ENCODE assay signal across 9 mouse cellular contexts in genomic region chr3:88220842-88221241, GRCm38 (mm10). TPM values are rescaled to one million over a fixed set of nuclear protein-coding genes. Genes with fewer than 3 reads are reported as not detected.
DNase-seq lines count a peak whose midpoint lies in the region; ATAC-seq and TF ChIP-seq lines count a peak whose summit lies in the region.
"Had no signal": no experiment of that assay in that cellular context is flagged by ENCODE, and none has a peak within 500 bp of the region (broad histone marks: within the 10 kb centered on the region; RNA-seq: fewer than 3 reads in every experiment).

No protein-coding gene starts in this region.

- H3K9ac ChIP-seq in hindbrain, embryonic 15.5 days, result peak overlapping the region; percentile 42
- no peak overlapping the region for H3K9ac ChIP-seq in liver, postnatal 0 days (replicated peaks)
- H3K9ac ChIP-seq in neural tube, embryonic 13.5 days, result peak overlapping the region; percentile 98

- H3K4me1 ChIP-seq in embryonic fibroblast, embryonic 13.5 days (ENCODE audit: control insufficient read depth, insufficient read depth, low read length), result no peaks in the 10 kb centered on the region
- H3K4me1 ChIP-seq in hindbrain, embryonic 15.5 days (replicated peaks), result peaks cover 79% of the 10 kb centered on the region
- H3K4me1 ChIP-seq in liver, postnatal 0 days (ENCODE audit: insufficient read depth), result no peaks in the 10 kb centered on the region
- peaks cover 94% of the 10 kb centered on the region for H3K4me1 ChIP-seq in neural tube, embryonic 13.5 days (replicated peaks)

- peaks cover 71% of the 10 kb centered on the region for H3K27me3 ChIP-seq in Patski
- no peaks in the 10 kb centered on the region for H3K27me3 ChIP-seq in hindbrain, embryonic 15.5 days
- peaks cover 46% of the 10 kb centered on the region for H3K27me3 ChIP-seq in liver, postnatal 0 days (ENCODE audit: insufficient read depth, low read length)
- H3K27me3 ChIP-seq in neural tube, embryonic 13.5 days, result peaks cover 34% of the 10 kb centered on the region

- peak overlapping the region; percentile 91 for H3K4me2 ChIP-seq in hindbrain, embryonic 15.5 days
- H3K4me2 ChIP-seq in liver, postnatal 0 days (ENCODE audit: low read depth, low read length), result no peak overlapping the region
- peak overlapping the region; percentile 88 for H3K4me2 ChIP-seq in neural tube, embryonic 13.5 days

- no peak overlapping the region for H3K4me3 ChIP-seq in embryonic fibroblast, embryonic 13.5 days (ENCODE audit: insufficient read depth, low read length)
- H3K4me3 ChIP-seq in hindbrain, embryonic 15.5 days, result no peak overlapping the region
- no peak overlapping the region for H3K4me3 ChIP-seq in liver, postnatal 0 days (ENCODE audit: low read depth, low read length)
- peak overlapping the region; percentile 82; the same call in 1 of the 2 replicates for H3K4me3 ChIP-seq in neural tube, embryonic 13.5 days
- H3K4me3 ChIP-seq: erythroblast, embryonic 14.5 days had no signal

- ATAC-seq in Patski, result peak; percentile 81
- ATAC-seq in hindbrain, embryonic 15.5 days (ENCODE audit: low FRiP score, low read depth), result no peak
- ATAC-seq in liver, postnatal 0 days, result no peak
- no peak for ATAC-seq in neural tube, embryonic 13.5 days (ENCODE audit: low read depth)

- TF ChIP-seq CTCF in Patski (IDR thresholded peaks at IDR 0.05), result no peak
- TF ChIP-seq CTCF in embryonic fibroblast, embryonic 13.5 days (IDR thresholded peaks at IDR 0.05; ENCODE audit: borderline replicate concordance, insufficient read depth, low read length), result peak; percentile 56; the same call in 1 of the 2 replicates
- peak; percentile 50 for TF ChIP-seq CTCF in liver, postnatal 0 days (IDR thresholded peaks at IDR 0.05; ENCODE audit: low read depth)

- CTCF ChIA-PET in Patski (lab: Charles Lee), result interaction anchor here (0.9 to 2.1 kb wide), 7 partner anchors 11 to 29 kb away, joined by 3 to 6 read pairs (median 5); no protein-coding TSS in a partner anchor

- DNase-seq in A20 (ENCODE audit: low read depth, low spot score), result peak; percentile 46
- DNase-seq in Patski (ENCODE audit: low read depth, low spot score), result peak; percentile 91
- DNase-seq in liver, postnatal 0 days, result peak; percentile 79
- no peak for DNase-seq in MN1 (ENCODE audit: low spot score)
- DNase-seq in layer of hippocampus, adult 9-10 months (ENCODE audit: low spot score), result no peak

- in situ Hi-C loops in Patski (cut with MboI; ENCODE audit: low pct_unique_long_range_greater_than_20kb), result no loop called here

- no peak for TF ChIP-seq POLR2A in embryonic fibroblast, embryonic 13.5 days (IDR thresholded peaks at IDR 0.05; ENCODE audit: low read depth, low read length)

- TF ChIP-seq EP300 in liver, postnatal 0 days (IDR thresholded peaks at IDR 0.05; ENCODE audit: low read depth), result no peak

- POLR2A ChIA-PET in Patski (lab: Charles Lee), result no interaction called here

- peaks cover 13% of the 10 kb centered on the region; the same call in 1 of the 2 replicates for H3K36me3 ChIP-seq in hindbrain, embryonic 15.5 days
- no peaks in the 10 kb centered on the region for H3K36me3 ChIP-seq in liver, postnatal 0 days (replicated peaks; ENCODE audit: insufficient read depth, low read length)
- peaks cover 59% of the 10 kb centered on the region for H3K36me3 ChIP-seq in neural tube, embryonic 13.5 days

- H3K27ac ChIP-seq in embryonic fibroblast, embryonic 13.5 days (ENCODE audit: insufficient read depth, low read length), result no peak overlapping the region
- H3K27ac ChIP-seq in hindbrain, embryonic 15.5 days (replicated peaks), result peak overlapping the region; percentile 92
- H3K27ac ChIP-seq in liver, postnatal 0 days (ENCODE audit: low read depth), result no peak overlapping the region
- H3K27ac ChIP-seq in neural tube, embryonic 13.5 days (replicated peaks), result peak overlapping the region; percentile 98

- H3K9me3 ChIP-seq in hindbrain, embryonic 15.5 days, result no peaks in the 10 kb centered on the region
- H3K9me3 ChIP-seq in liver, postnatal 0 days (ENCODE audit: low read length), result no peaks in the 10 kb centered on the region
- no peaks in the 10 kb centered on the region for H3K9me3 ChIP-seq in neural tube, embryonic 13.5 days

- 2% methylated on average over 6 of the region's 6 CpGs for WGBS in hindbrain, embryonic 15.5 days
- WGBS in liver, postnatal 0 days (ENCODE audit: insufficient replicate concordance), result 4% methylated on average over 6 of the region's 6 CpGs
- 2% methylated on average over 6 of the region's 6 CpGs for WGBS in neural tube, embryonic 13.5 days

RNA-seq across cellular contexts. Expression of gene Rhbg, which starts 33.7 kb away (rescaled TPM):
- polyA plus RNA-seq in Patski (2021), result not detected
- polyA plus RNA-seq in embryonic fibroblast, embryonic 13.5 days (2011; ENCODE audit: insufficient read length, low read depth, missing spikeins), result not detected in 2 replicates
- 0.55 and 0.60 TPM in 2 replicates for polyA plus RNA-seq in hindbrain, embryonic 15.5 days (2015; fragmentation: Nextera tagmentation; extraction: Ambion mirVana)
- 6.5 and 7.0 TPM in 2 replicates for polyA plus RNA-seq in liver, postnatal 0 days (2015; fragmentation: Nextera tagmentation; extraction: Ambion mirVana)
- polyA plus RNA-seq in neural tube, embryonic 13.5 days (2015; fragmentation: Nextera tagmentation; extraction: Ambion mirVana), result 0.15 and 0.67 TPM in 2 replicates
- polyA plus RNA-seq: erythroblast, embryonic 14.5 days had no signal

Comparison
In these comparisons a context has a peak if more than half of its experiments do, and no peak if none do; other contexts are left out.
1. DNase-seq: peak in A20 (single experiment), Patski (single experiment) and liver, postnatal 0 days (single experiment); none in MN1 (single experiment) and layer of hippocampus, adult 9-10 months (single experiment).
2. H3K27ac ChIP-seq: peak in hindbrain, embryonic 15.5 days (single experiment) and neural tube, embryonic 13.5 days (single experiment); none in embryonic fibroblast, embryonic 13.5 days (single experiment) and liver, postnatal 0 days (single experiment).